Mouse (Mus musculus): ENCODE measurements at regions not wholly inside any gene's neighbourhood (a gene's known extent, or its start where the extent isn't known, plus 50 kb on each side); places are given as distances from the start of the nearest gene placed in this dataset.

- no peak for DNase-seq
Observed at GRCm38 (mm10) chr9:13987486-13987885, 160.0 kb downstream of the Fam76b start.

GRCm38 (mm10) chr9:13988901-13989300, 161.4 kb downstream of the Fam76b start:
- no peak for DNase-seq

GRCm38 (mm10) chr9:13990960-13991359, 163.4 kb downstream of the Fam76b start:
- DNase-seq = no peak

GRCm38 (mm10) chr9:13992728-13993127, 165.2 kb downstream of the Fam76b start:
- DNase-seq = no peak

- DNase-seq = no peak
Observed at GRCm38 (mm10) chr9:13999358-13999757, 171.8 kb downstream of the Fam76b start.

GRCm38 (mm10) chr9:14001517-14001916, 174.0 kb downstream of the Fam76b start:
- peak in 1 of 2 experiments; percentile 18 for DNase-seq

GRCm38 (mm10) chr9:14002236-14002635, 174.7 kb downstream of the Fam76b start:
- DNase-seq = no peak

- DNase-seq = no peak
Observed at GRCm38 (mm10) chr9:14003163-14003562, 175.6 kb downstream of the Fam76b start.

- DNase-seq = no peak
Observed at GRCm38 (mm10) chr9:14006233-14006984, 178.9 kb downstream of the Fam76b start.

- DNase-seq = no peak
Observed at GRCm38 (mm10) chr9:14009451-14009850, 181.9 kb downstream of the Fam76b start.

- DNase-seq = peak in 1 of 2 experiments; percentile 23
Observed at GRCm38 (mm10) chr9:14010261-14010949, 182.9 kb downstream of the Fam76b start.

- DNase-seq = peak in 1 of 2 experiments; percentile 30
Observed at GRCm38 (mm10) chr9:14024216-14024615, 196.7 kb downstream of the Fam76b start.

GRCm38 (mm10) chr9:14024701-14025100, 197.2 kb downstream of the Fam76b start:
- DNase-seq = peak; percentile 22 to 41

- peak; percentile 30 to 36 for DNase-seq
Observed at GRCm38 (mm10) chr9:14028056-14028455, 200.5 kb downstream of the Fam76b start.

- DNase-seq = no peak
Observed at GRCm38 (mm10) chr9:14031358-14032047, 204.0 kb downstream of the Fam76b start.

GRCm38 (mm10) chr9:14032048-14032362, 204.5 kb downstream of the Fam76b start:
- DNase-seq = no peak

- DNase-seq = no peak
Observed at GRCm38 (mm10) chr9:14035526-14035925, 208.0 kb downstream of the Fam76b start.

- DNase-seq = peak; percentile 17 to 47
Observed at GRCm38 (mm10) chr9:14041900-14042435, 214.5 kb downstream of the Fam76b start.

- DNase-seq = no peak
Observed at GRCm38 (mm10) chr9:14048224-14048623, 220.7 kb downstream of the Fam76b start.

- peak; percentile 61 to 83 for DNase-seq
Observed at GRCm38 (mm10) chr9:14053704-14054103, 221.2 kb upstream of the Sesn3 start.

- DNase-seq = no peak
Observed at GRCm38 (mm10) chr9:14056410-14057172, 218.3 kb upstream of the Sesn3 start.

GRCm38 (mm10) chr9:14058592-14059227, 216.2 kb upstream of the Sesn3 start:
- no peak for DNase-seq
